Mouse (Mus musculus) stomach, postnatal 0 days (tissue): ENCODE results near the gene Apoa5.

Experiments
- CTCF ChIP-seq: IDR thresholded peaks from 2 replicates; pipeline ENCODE4 v1.5.1; 2016; ENCODE audit warnings: antibody characterized with exemption, low read depth, mild to moderate bottlenecking, moderate library complexity
- EP300 ChIP-seq: optimal IDR thresholded peaks from 2 replicates; pipeline ENCODE3; 2016; ENCODE audit warnings: antibody characterized with exemption

GRCm38 (mm10) chr9:46257546-46257945, 10.9 kb upstream of the Apoa5 start:
- TF ChIP-seq EP300 (no peak), CTCF (no peak)
